Mouse (Mus musculus): ENCODE data around the gene Tcl1b2.
"Not testable (repeated sequence)": the region's sequence is repeated elsewhere in the genome, so short reads cannot be mapped to it uniquely, and the experiment has no call there.

Gene Tcl1b2

GRCm38 (mm10) chr12:105174318-105174717 is 28.5 kb downstream of the Tcl1b2 start:
- peak; percentile 77 to 81 for DNase-seq

GRCm38 (mm10) chr12:105176044-105176443 is 30.2 kb downstream of the Tcl1b2 start, which contains the start of gene Tcl1b5:
Tcl1b5 (plus strand) TSS chr12:105176344.
- DNase-seq: not testable (repeated sequence)

- not testable (repeated sequence) for DNase-seq
These were observed 35.3 kb downstream of the Tcl1b2 start for GRCm38 (mm10) chr12:105181040-105181644.

- peak; percentile 49 to 50 for DNase-seq
These were observed 43.2 kb downstream of the Tcl1b2 start for GRCm38 (mm10) chr12:105188980-105189379.

- not testable (repeated sequence) for DNase-seq
These were observed 44.9 kb downstream of the Tcl1b2 start, which contains the start of gene Tcl1b3 for GRCm38 (mm10) chr12:105190743-105191142. Tcl1b3 (plus strand) TSS chr12:105191043.

- DNase-seq: peak in 1 of 2 experiments; percentile 13
These were observed 54.1 kb downstream of the Tcl1b2 start for GRCm38 (mm10) chr12:105199684-105200497.

- DNase-seq: not testable (repeated sequence)
These were observed 55.8 kb downstream of the Tcl1b2 start, which contains the start of gene Tcl1b4 for GRCm38 (mm10) chr12:105201657-105202056. Tcl1b4 (plus strand) TSS chr12:105201957.
